In the genomic region with DNA sequence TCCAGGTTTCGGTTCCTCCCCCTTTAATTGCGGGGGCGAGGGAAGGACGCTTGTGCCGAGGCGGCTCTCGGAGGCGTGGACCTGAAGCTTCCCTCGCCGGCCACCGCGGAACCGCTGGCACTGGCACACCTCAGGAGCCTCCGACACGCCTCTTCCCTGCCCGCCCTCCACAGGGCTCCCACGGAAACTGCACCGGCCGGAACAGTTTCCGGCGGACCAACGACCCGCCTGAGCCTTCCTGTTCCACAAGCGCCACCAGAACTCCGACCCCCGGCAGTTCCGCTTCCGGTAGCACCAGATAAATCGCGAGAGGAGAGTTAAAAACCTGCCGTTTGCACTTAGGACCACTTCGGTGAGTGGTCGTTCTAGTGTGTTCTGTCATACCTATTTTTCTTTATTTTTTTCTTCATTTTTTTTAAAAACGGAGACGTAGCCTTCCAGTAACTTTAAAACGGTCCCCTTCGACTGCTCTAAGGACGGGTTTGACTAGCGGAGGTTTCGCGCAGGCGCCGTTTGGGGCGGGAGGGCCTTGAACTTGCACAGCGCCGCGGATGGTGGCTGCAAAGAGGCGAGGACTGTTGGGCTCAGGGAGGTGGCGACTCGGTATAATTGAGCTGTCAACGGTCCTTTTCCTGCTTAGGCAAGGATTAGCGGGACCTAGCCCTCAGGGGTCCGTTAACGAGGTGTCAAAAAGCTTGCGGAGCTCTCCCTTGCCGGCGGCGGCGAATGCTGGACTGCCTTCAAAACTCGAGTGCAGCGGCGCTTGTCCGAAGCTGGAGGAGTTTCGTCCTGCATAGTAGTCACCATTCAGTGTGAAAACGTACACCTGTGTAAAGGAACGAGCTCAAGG, we compare ENCODE assay signal across 8 mouse cellular contexts. TPM values are rescaled to one million over a fixed set of nuclear protein-coding genes. Genes with fewer than 3 reads are reported as not detected.
DNase-seq lines count a peak whose midpoint lies in the region; ATAC-seq and TF ChIP-seq lines count a peak whose summit lies in the region.

Gene Gin1 (plus strand): TSS at position 269 of the 850 bp plus-strand sequence.
Gene Ppip5k2 (minus strand): TSS at position 508 of the 850 bp plus-strand sequence.

- ATAC-seq in frontal cortex, adult (ENCODE audit: low TSS enrichment), result peak; percentile 89
- peak; percentile 99 for ATAC-seq in lung, postnatal 0 days

- peak within 1 kb of the TSS; percentile 94 for H3K4me3 ChIP-seq in hindbrain, embryonic 10.5 days
- peak within 1 kb of the TSS; percentile 94 for H3K4me3 ChIP-seq in lung, postnatal 0 days (ENCODE audit: low read depth, low read length)

- H3K36me3 ChIP-seq in hindbrain, embryonic 10.5 days, result no peaks in the 10 kb centered on the region
- H3K36me3 ChIP-seq in lung, postnatal 0 days (ENCODE audit: insufficient read depth, low read length), result no peaks in the 10 kb centered on the region

- peak within 1 kb of the TSS; percentile 93 for H3K27ac ChIP-seq in hindbrain, embryonic 10.5 days
- peak within 1 kb of the TSS; percentile 89 for H3K27ac ChIP-seq in lung, postnatal 0 days (ENCODE audit: low read length)

- peak; percentile 97 for DNase-seq in MN1 (ENCODE audit: low spot score)
- peak; percentile 95 for DNase-seq in cerebellum, adult 9-10 months
- DNase-seq in hindbrain, embryonic 10.5 days (ENCODE audit: low spot score), result peak; percentile 94
- DNase-seq in layer of hippocampus, adult 9-11 months, result peak; percentile 94
- peak; percentile 97 for DNase-seq in lung, postnatal 0 days (ENCODE audit: low spot score)
- DNase-seq in ovary, postnatal 14 days (ENCODE audit: low spot score), result peak; percentile 88
- peak; percentile 95 for DNase-seq in thymus, postnatal 14 days

- peak; percentile 64 for TF ChIP-seq CTCF in lung, postnatal 0 days (IDR thresholded peaks at IDR 0.05)

- H3K4me2 ChIP-seq in lung, postnatal 0 days (replicated peaks; ENCODE audit: low read depth, low read length), result peak within 1 kb of the TSS; percentile 91

- WGBS in hindbrain, embryonic 10.5 days, result under 1% methylated on average over 66 of the region's 66 CpGs
- WGBS in lung, postnatal 0 days, result under 1% methylated on average over 63 of the region's 66 CpGs

- H3K9ac ChIP-seq in lung, postnatal 0 days (replicated peaks; ENCODE audit: low read depth), result peak within 1 kb of the TSS; percentile 72

- H3K9me3 ChIP-seq in hindbrain, embryonic 10.5 days, result no peaks in the 10 kb centered on the region
- no peaks in the 10 kb centered on the region for H3K9me3 ChIP-seq in lung, postnatal 0 days (ENCODE audit: low read length)

- H3K4me1 ChIP-seq in hindbrain, embryonic 10.5 days (replicated peaks), result peaks cover 23% of the 10 kb centered on the region
- H3K4me1 ChIP-seq in lung, postnatal 0 days (ENCODE audit: insufficient read depth, low read depth, low read length), result no peaks in the 10 kb centered on the region

- TF ChIP-seq EP300 in lung, postnatal 0 days (IDR thresholded peaks at IDR 0.05), result peak; percentile 64

- H3K27me3 ChIP-seq in hindbrain, embryonic 10.5 days (ENCODE audit: insufficient read depth, poor library complexity, severe bottlenecking), result no peaks in the 10 kb centered on the region
- H3K27me3 ChIP-seq in lung, postnatal 0 days (replicated peaks; ENCODE audit: insufficient read depth, low read length), result no peaks in the 10 kb centered on the region

RNA-seq across cellular contexts. Expression of gene Gin1, which starts in this region (rescaled TPM):
- polyA plus RNA-seq in hindbrain, embryonic 10.5 days (2016; fragmentation: Nextera tagmentation; extraction: Ambion mirVana), result 14.7 and 16.6 TPM in 2 replicates
- polyA plus RNA-seq in lung, postnatal 0 days (2015; fragmentation: Nextera tagmentation; extraction: Ambion mirVana), result 14.6 and 14.8 TPM in 2 replicates

RNA-seq across cellular contexts. Expression of gene Ppip5k2, which starts in this region (rescaled TPM):
- 35.8 and 40.3 TPM in 2 replicates for polyA plus RNA-seq in hindbrain, embryonic 10.5 days (2016; fragmentation: Nextera tagmentation; extraction: Ambion mirVana)
- 7.7 and 10.2 TPM in 2 replicates for polyA plus RNA-seq in lung, postnatal 0 days (2015; fragmentation: Nextera tagmentation; extraction: Ambion mirVana)

Comparison
In these comparisons a context has a peak if more than half of its experiments do, and no peak if none do; other contexts are left out.
1. Peak in every context shown above with its lines: DNase-seq, ATAC-seq, H3K4me3 ChIP-seq and H3K27ac ChIP-seq.